Mouse (Mus musculus): ENCODE measurements around the gene Cped1.
A peak's percentile ranks its signal among the peaks of the same experiment; 100 is the strongest.

Cped1 gene

DNA sequence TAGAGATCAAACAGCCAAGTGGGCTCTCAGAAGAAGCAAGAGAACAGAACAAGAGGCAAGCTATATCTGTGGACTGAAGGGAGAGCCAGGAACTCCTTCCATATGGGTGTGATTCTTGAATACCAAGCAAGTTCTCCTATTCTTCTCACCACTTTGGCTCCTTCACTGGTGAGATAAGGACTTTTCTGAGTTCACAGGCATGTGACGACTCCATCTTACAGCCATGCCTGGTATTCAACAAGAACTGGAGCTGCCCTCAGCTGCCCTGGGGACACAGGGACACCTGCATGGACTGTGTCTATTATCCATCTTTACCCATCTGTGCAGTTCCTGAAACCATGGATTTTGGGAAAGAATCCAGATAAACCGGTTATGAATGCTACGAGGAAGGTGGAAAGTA, 15.2 kb downstream of the Cped1 start:
- DNase-seq, result no peak

- DNase-seq, result peak in 1 of 2 experiments; percentile 8
Observed at GRCm38 (mm10) chr6:22001284-22001916, 15.7 kb downstream of the Cped1 start.

- no peak for DNase-seq
Observed at GRCm38 (mm10) chr6:22002521-22003199, 16.9 kb downstream of the Cped1 start.

GRCm38 (mm10) chr6:22003200-22003587, 17.5 kb downstream of the Cped1 start:
- DNase-seq, result no peak

DNA sequence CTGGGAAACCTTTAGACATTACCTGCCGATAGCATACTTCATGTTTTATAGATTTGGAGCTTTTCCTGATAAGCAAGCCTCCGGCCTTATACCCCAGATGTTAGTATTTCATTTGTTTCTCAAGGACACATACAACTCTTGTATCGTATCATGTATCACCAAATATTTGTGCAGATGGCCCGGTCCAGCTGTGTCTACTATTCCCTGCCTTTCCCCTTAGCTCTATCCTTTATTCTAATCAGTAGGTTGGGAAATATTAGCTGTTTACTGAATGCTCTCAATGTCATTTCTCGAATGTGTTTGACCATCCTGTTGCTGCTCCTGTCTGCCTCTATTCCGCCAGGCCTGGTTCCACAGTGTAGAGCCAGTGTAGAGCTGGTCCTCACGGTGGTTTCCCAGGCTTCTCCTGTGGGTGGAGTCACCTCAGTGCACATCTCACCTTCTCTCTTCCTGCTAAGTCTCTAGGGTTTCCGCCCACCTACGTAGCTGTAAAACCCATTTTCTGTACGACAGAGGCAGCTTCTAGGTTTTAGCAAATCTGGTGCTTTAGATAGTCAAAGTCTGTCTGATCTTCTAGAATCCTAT, 18.3 kb downstream of the Cped1 start:
- no peak for DNase-seq

- DNase-seq, result no peak
Observed at GRCm38 (mm10) chr6:22008346-22008745, 22.6 kb downstream of the Cped1 start.

- no peak for DNase-seq
Observed at GRCm38 (mm10) chr6:22010258-22010657, 24.5 kb downstream of the Cped1 start.

- DNase-seq, result no peak
Observed at GRCm38 (mm10) chr6:22010761-22011281, 25.1 kb downstream of the Cped1 start.

- no peak for DNase-seq
Observed at GRCm38 (mm10) chr6:22011546-22011945, 25.8 kb downstream of the Cped1 start.

DNA sequence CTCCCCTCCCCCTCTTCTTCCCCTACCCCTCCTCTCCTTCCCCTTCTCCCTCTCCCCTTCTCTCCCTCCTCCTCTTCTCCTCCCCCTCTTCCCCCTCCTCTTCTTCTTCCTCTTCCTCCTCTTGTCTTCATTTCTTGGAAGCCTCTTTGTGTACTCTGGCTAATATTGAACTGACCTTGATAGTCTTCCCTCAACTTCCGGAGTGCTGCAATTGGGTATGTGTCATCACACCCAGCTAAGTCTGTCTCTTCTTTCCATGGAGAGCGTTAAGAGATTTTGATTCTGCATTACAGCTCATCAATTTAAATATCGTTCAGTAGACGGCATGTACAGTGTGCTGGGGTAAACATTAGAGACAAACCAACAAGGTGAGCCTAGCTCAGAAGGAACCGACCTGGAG, 26.4 kb downstream of the Cped1 start:
- no peak for DNase-seq

GRCm38 (mm10) chr6:22012501-22012900, 26.8 kb downstream of the Cped1 start:
- DNase-seq, result no peak

GRCm38 (mm10) chr6:22013394-22013793, 27.7 kb downstream of the Cped1 start:
- DNase-seq, result no peak

DNA sequence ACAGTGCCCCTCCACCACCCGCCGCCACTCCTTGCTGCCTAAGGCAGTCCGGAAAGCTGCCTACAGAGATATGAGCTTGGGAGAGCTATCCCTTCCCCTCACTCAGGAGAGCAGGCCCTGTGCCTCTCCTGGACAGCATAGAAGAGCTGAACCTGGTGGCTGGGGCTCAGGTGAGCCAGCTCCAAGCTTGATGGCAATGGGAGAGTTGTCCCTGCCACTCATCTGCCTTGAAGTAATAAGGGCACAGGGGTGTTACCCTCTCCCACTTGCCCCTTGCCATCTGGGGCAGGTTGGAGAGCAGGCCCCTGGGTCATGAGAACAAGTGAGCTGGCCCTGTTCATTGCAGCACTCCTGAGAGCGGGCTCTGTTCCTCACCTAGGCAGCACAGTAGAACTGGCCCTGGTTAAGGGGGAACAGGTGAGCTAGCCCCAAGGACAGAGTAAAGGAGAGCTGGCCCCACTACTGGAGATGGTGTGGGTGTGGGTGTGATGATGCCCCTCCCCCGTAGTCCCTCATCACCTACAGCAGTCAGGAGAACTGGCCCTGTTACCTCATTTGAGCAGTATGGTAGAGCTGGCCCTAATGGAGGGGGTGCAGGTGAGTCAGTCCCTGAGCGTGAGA, 28.7 kb downstream of the Cped1 start:
- no peak for DNase-seq

- DNase-seq, result no peak
Observed at GRCm38 (mm10) chr6:22017631-22018030, 31.9 kb downstream of the Cped1 start.

GRCm38 (mm10) chr6:22018768-22019445, 33.2 kb downstream of the Cped1 start:
- no peak for DNase-seq

DNA sequence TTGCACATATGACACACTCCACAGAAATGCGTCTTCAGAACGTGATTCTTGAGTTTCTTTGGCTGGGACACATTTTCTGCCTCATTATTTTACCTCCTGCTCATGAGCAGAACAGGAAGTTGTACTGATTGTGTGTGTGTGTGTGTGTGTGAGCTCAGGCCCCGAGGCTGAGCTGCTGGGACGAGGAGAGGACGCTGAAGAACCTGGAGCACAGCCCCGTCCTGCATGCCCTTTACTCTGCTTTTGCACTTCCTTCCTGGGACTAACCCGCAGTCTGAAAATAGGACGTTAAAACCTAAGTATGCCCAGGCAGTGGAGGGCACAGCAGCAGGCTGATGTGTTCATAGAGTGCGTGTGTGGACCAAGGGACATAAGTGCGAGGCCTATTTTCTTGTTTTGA, 33.9 kb downstream of the Cped1 start:
- no peak for DNase-seq

DNA sequence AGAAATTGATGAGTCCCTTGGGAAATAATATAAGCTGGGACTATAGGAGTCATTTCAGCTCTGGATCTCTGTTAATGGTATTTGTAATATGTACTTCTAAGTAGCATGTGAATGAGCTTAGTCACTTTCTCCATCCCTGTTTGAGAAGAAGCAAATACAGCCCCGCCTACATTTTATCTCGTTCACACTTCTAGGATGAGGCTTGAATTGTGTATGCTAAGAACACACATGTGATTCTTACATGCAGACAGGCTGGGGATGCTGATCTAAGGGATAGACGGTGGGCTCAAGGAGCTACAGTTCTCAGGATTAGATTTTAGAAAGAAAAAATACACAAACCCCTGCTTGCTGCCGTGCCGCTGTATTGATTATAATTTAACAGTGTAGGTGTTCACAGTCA, 35.0 kb downstream of the Cped1 start:
- no peak for DNase-seq

- DNase-seq, result no peak
Observed at GRCm38 (mm10) chr6:22021315-22021714, 35.6 kb downstream of the Cped1 start.

DNA sequence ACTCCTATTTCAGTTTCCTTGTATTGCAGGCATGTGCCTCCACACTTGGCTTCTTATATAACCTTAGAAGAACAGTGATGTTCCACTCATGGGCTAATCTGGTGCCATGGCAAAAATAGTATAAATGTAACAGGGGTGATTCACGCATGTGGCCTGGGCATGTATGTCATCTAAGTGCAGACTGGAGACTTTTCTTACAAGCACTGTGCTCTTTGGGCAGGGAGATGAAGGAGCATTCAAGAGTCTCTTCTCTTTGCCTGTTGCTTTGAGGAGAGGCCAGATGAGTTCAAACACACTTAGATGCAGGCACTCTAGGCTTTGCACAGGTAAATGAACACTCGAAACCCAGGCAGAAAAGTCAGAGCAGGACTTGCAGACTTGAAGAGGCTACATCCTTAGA, 38.5 kb downstream of the Cped1 start:
- DNase-seq, result no peak

DNA sequence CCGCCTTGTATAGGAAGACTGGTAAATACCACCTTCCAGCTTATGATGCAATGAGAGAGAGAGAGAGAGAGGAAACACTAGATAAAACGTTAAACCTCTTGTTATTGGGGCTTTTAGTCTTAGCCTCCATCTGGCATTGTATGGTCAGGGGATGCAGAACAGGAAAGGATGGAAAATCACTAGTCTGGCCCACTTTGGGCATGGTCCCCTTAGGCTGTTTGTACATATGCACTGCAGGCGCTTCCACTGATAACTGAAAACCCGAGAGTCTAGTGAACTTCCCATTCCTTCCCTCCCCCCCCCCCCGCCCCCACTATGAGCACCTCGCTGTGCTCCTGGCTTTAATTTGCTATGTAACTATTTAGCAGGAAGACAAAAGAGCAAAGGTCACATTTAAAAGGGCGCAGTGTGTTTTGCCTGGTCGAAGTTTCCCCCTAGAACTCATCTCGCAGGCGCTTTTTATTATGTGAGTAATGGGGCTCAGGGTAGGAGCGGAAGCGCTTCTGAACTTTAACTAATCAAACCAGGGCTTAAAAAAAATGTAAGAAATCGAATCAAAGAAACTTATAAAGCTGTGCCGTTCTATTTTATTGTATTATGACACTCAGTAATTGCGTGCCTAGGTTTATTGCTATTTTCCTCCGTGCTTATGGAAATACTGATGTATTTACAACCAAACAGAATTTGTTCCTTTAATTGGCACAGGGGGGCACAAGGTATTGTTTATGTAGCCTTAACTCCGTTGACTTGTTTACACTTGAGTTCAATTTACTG, 40.1 kb downstream of the Cped1 start:
- DNase-seq, result no peak

DNA sequence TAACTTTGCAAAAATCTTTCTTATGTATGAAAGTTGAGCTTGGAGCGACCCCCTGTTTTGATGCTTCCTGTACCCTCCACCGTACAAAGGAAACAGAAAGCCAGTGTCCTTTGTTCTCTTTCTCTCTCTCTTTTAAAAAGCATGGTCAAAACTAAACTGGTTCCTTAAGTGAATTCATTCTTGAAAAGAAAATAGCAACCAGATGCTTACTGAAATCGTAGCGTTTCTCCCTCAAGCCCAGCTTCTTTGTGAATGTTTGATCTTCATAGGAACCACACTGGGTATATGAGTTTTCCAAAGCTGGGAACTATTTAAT, 40.6 kb downstream of the Cped1 start:
- no peak for DNase-seq

GRCm38 (mm10) chr6:22026761-22027594, 41.3 kb downstream of the Cped1 start:
- no peak for DNase-seq
